Mouse (Mus musculus) MEL (cell line): ENCODE results near the gene Higd1c.

ENCODE experiments used
- CTCF ChIP-seq, 3 experiments: IDR thresholded peaks in 2 of 3; conservative IDR thresholded peaks in 1 of 3; 2 replicates each; pipeline ENCODE4 v1.5.1; 2011 to 2012; ENCODE audit warnings: low read length in 3 of 3, low read depth in 2 of 3, mild to moderate bottlenecking in 2 of 3, improper control_type of control experiment in 1 of 3, inconsistent platforms in 1 of 3, mixed read lengths in 1 of 3, moderate library complexity in 1 of 3; ENCODE audit not compliant: control insufficient read depth in 1 of 3, insufficient read depth in 1 of 3, poor library complexity in 1 of 3, severe bottlenecking in 1 of 3
- MYC ChIP-seq: IDR thresholded peaks from 2 replicates; pipeline ENCODE4 v1.6.1; 2011; ENCODE audit warnings: low read depth, mild to moderate bottlenecking, low read length, improper control_type of control experiment, moderate library complexity

GRCm38 (mm10) chr15:100330739-100331138 lies 33.6 kb upstream of the Higd1c start:
- TF ChIP-seq MYC (no peak), CTCF (IDR thresholded peaks at IDR 0.05 in 2 of 3, conservative IDR thresholded peaks at IDR 0.05 in 1 of 3; ENCODE audit: control insufficient read depth in 1 of 3, insufficient read depth in 1 of 3, low read depth in 2 of 3, low read length in 3 of 3, poor library complexity in 1 of 3, severe bottlenecking in 1 of 3) (no peak)
